Mouse (Mus musculus): ENCODE measurements around the gene Gpr35.
A peak's percentile ranks its signal among the peaks of the same experiment; 100 is the strongest.

Gpr35 gene

DNA sequence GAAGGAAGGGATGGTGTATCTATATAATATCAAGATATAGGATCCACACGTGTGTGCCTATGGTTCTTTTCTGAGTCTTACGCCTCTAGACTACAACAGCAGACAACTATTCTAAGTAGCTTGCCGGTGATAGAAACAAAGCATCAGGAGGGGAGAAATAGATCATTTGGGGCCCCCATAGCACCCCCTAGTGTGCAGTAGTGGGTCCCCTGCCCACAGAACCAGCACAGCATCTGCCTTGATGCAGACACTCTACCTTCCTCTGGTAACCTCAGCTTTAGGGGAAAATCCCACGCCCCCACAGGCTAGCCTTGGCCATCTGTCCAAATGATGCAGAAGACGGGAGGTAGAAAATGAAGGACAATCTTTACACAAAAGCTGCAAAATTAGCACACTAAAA, 34.3 kb downstream of the Gpr35 start:
- no peak for DNase-seq

GRCm38 (mm10) chr1:92988894-92989293, 38.2 kb downstream of the Gpr35 start:
- DNase-seq = no peak

DNA sequence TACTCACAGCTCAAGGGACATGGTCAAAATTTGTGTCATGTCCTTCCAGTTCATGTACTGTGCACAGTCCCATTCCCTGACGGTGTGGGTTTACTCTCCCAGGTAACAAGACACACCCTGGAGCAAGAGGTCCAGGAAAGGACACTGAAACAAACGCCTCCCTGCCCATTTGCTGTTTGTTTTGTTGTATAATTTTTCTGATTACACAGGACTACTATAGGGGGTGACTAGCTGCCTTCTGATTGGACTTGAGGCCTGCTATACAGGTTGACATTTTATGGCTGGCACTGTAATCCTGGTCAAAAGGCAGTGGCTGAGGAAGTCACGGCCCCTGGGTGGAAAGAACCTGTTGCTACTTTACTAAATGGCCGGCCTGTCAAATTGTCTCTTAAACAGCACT, 39.2 kb downstream of the Gpr35 start:
- no peak for DNase-seq

GRCm38 (mm10) chr1:92992214-92992855, 41.7 kb downstream of the Gpr35 start:
- DNase-seq = no peak

DNA sequence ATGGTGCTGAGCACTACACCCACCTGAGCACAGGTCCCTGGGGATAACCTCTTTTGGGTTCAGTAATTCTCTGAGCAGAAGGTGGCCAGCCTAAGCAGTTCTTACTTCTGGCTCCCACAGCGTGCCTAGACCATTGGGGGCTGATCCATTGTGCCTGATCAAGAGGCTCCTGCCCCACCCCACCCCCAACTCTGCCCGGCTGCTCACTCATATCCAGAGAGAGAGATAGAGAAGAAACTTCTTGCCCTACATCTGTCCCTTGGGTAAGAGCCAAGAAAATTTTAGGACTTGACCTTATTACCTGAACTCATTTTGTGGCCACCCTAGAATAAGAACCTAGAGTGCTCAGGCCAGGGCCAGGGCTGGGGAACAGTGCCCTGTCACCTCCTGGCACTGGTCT, 42.2 kb downstream of the Gpr35 start:
- no peak for DNase-seq

DNA sequence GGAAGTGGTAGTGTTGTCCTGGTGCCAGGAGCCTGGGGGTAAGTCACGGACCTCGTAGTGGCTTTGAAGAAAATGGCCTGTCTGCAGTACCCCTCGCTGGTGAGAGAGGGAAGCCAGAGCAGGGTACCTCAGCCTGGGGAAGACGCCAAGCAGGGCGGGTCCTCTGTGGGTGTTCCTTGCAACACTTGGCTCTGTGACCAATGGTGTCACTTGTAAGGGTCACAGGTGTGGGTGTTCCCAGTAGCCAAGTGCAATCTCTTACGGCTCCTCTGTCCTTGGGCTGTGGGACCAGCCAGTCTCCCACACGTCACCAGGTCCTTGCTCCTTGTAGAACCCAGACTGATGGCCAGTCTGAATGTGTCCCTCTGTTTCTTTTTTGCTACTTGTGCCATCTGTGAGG, 55.4 kb downstream of the Gpr35 start, which contains the start of gene Aqp12:
Aqp12 (plus strand) TSS at position 274 of the 400 bp plus-strand sequence.
- no peak for DNase-seq

DNA sequence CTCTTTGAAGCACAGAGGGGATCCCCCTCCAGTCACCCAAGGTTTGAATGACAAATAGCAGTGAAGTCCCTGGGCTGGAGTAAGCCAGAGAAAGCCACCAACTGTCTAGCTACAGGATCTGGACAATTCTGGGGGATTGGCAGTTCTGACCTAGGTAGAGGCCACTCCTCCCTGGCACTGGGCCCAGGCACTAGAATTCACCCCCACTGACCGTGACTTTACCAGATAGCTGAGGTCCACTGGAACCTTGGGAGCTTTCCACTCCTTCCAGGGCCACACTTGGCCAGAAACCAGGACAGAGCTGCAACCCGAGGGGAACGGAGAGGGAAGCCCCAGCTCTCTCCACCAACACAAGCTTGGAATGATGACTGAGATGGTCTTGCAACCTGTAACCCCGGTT, 58.5 kb downstream of the Gpr35 start:
- DNase-seq = peak; percentile 11

DNA sequence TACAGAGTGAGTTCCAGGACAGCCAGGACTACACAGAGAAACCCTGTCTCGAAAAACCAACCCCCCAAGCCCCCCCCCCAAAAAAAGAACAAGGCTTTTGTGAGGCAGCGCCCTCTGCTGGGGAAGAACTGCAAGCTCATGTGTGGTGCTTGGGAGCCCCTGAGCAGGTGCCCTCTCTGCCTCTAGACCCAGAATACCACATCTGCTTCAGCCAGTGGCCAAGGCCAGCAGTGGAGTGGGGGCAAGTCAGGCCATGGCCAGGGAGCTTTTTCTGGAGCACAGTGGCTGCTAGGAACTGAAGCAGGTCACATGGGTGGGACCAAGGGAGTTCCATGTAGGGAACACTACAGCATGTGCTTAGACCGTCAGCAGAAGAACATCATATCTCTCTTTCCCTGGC, 60.1 kb downstream of the Gpr35 start:
- peak; percentile 39 for DNase-seq

DNA sequence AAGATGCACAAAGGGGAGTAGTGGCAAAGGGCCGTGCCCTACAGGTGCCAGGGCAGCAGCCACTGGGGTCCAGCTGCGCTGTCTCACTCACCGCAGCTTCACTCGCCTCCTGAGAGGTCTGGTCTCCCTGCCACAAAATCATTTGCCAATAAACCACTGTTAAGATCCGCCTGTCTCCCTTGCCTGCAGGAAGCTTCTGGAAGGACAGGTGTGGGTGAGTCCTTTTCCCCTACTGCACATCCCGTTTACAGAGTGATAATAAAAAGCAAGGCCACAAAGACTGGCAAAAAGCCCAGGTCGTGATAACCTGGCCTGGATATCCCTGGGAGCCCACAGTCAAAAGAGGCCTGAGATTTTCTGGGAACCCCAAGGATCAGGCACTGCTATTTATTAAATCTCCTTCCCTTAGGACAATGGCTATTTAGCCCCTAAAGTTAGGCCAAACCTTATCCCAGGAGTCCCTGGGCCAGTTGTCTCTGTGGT, 61.5 kb downstream of the Gpr35 start:
- no peak for DNase-seq

DNA sequence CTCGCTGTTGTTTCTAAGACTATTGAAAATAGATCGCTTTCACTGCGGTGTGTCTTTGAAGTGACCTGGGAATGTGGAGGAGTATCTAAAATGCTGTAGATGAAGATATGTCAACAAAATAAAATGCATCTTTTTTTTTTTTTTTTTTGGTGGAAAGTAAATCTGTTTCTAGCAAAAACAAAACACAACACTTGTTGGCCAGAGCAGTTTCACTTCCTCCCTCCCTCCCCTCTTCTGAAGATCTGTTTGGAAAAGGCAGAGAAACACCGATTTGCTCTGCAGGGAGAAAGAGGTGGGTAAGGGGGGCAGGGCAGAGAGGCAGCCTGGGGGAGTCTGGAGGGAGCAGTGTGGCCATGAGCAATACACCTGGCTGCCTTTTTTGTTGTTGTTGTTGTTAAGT, 62.7 kb downstream of the Gpr35 start:
- no peak for DNase-seq

- DNase-seq = peak; percentile 86
Measured at GRCm38 (mm10) chr1:93014460-93014859, 63.8 kb downstream of the Gpr35 start.

- DNase-seq = no peak
Measured at GRCm38 (mm10) chr1:93015136-93015535, 64.5 kb downstream of the Gpr35 start.

GRCm38 (mm10) chr1:93018716-93019115, 68.1 kb downstream of the Gpr35 start:
- DNase-seq = no peak

GRCm38 (mm10) chr1:93020602-93021001, 69.9 kb downstream of the Gpr35 start:
- DNase-seq = no peak

GRCm38 (mm10) chr1:93026600-93026999, 75.9 kb downstream of the Gpr35 start:
- no peak for DNase-seq

DNA sequence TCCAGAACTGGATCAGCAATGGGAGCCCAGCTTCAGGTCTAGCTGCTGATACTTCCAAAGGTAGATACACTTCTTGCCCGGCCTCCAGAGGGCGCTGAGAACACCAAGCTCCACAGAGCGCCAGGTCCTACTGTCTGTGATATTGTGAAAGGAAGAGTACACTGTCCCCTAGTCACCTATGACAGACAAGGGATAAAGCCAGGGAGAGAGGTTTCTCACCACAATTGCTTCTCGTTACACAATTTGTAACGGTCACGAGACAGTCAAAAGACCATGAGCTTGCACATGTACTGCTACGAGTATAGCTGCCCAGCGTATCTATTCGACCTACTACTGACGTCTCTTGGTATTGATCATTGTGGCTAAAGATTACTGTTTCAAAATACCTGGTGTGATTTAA, 78.7 kb downstream of the Gpr35 start:
- no peak for DNase-seq

DNA sequence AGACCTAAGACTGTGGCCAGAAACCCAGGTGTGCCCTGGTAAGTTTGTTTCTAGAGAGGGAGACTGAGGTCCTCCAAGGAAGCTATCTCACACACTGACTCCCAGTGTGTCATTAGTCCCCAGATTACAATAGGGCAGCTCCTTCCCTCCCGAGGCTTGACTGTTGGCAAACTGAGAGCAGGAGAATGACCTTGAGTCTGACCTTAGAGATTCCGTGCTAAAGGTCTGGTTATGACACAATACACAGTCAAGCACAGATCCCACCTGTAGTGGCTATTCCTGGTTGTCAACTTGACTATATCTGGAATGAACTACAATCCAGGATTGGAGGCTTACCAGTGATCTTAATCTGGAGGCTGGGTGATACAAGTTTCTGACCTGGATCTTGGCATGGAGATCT, 79.4 kb downstream of the Gpr35 start:
- DNase-seq = no peak

DNA sequence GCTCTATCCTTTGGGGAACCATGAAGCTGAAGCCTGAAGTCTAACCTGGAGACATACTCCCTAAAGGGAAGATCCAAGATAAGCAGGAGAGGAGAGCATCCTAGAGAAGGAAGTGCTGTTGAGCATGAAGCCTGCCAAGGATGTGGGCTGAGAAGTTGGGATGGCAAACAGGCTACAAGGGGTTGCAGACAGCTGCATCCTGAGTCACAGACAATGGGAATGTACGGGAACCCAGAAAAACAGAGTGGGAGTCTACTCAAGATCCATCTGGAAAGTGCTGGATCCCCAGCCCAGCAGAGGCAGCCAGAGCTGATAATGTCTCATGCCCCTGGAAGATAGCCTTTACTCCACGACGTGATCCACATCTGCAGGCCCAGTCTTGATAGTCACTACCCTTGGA, 80.5 kb downstream of the Gpr35 start:
- DNase-seq = no peak

GRCm38 (mm10) chr1:93033989-93034388, 83.3 kb downstream of the Gpr35 start:
- DNase-seq = no peak

GRCm38 (mm10) chr1:93035981-93036380, 85.3 kb downstream of the Gpr35 start:
- no peak for DNase-seq

Data from lung, postnatal 14 days (tissue).